Mouse (Mus musculus): ENCODE measurements around the gene Cdc20.

DNA sequence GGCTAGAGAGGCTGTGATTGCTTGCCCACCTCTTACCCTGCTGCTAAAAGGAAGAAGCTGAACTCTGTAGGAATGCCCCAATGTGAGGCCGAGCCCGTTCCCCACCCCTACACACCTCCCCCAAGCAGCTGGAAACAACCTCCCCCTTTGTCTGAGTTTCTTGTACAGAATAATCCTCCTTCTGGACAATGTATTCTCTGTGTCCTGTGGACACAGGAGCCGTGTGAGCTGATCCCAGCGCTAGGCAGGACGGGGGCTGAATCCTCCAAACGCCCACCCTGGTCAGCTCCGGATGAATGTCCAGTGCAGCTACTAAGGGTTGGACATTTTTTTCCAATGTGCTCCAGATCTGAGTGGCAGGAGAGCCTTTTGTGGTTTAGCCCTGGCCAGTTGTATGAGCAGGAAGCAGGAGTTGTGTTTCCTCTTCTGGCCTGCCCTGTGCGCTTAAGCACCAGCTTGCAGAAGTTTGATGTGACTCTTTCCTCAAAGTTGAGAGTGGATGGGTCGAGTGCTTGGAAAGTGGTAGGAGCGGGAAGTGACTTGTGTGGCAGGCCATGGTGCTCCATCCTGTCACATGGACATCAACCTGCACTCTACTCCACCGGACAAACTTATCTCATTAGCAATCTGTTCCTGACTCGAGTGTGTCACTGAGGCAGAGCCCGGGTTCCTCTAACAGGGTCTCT is 19.9 kb downstream of the Cdc20 start:
- no peak for TF ChIP-seq CTCF (IDR thresholded peaks at IDR 0.05; ENCODE audit: insufficient read depth, low read depth, low read length)
- no peak for TF ChIP-seq POLR2A (IDR thresholded peaks at IDR 0.05; ENCODE audit: insufficient read depth, low read depth, low read length)
